Mouse (Mus musculus): Measurements from ENCODE around the gene C1s1. TPM values are rescaled to one million over a fixed set of nuclear protein-coding genes. Genes with fewer than 3 reads are reported as not detected.
"Not testable (repeated sequence)": the region's sequence is repeated elsewhere in the genome, so short reads cannot be mapped to it uniquely, and the experiment has no call there.

The C1s1 gene
- total RNA-seq, 4 experiments from 2014 or later: 21.5 to 26.8 (median 24.0) TPM

- DNase-seq (ENCODE audit: low spot score): peak; percentile 69
These were observed 29.8 kb downstream of the C1s1 start, which contains the start of gene C1ra for GRCm38 (mm10) chr6:124512355-124512836. C1ra (plus strand) TSS chr6:124512405.

- no peak for DNase-seq (ENCODE audit: low spot score)
These were observed 30.2 kb downstream of the C1s1 start for GRCm38 (mm10) chr6:124511936-124512335.

DNA sequence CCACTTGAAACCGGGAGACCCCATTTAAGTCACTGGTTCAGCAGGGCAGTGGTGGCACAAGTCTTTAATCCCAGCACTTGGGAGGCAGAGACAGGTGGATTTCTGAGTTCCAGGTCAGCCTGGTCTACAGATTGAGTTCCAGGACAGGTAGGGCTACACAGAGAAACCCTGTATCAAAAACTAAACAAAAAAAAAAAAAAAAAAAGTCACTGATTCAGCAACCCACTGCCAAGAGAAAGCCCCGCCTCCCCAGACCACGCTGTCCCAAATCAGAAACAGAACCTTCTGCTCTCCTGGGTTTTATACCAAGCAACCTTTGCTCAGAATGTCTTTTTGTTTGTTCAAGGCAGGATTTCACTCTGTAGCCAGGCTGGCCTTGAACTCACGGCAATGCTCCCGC, 33.0 kb downstream of the C1s1 start:
- not testable (repeated sequence) for DNase-seq (ENCODE audit: low spot score)

DNA sequence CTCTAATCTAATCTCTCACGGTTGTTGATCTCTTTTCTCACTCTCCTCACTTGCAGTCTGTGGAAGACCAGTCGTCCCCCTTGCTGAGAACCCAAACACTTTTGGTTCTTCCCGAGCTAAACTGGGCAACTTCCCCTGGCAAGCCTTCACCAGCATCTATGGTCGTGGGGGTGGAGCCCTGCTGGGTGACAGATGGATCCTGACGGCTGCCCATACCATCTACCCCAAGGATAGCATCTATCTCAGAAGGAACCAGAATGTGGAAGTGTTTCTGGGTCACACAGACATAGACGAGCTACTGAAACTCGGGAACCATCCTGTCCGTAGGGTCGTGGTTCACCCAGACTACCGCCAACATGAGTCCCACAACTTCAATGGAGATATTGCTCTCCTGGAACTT, 33.9 kb downstream of the C1s1 start:
- DNase-seq (ENCODE audit: low spot score): no peak

- no peak for DNase-seq (ENCODE audit: low spot score)
These were observed 35.2 kb downstream of the C1s1 start for GRCm38 (mm10) chr6:124506991-124507390.

GRCm38 (mm10) chr6:124505028-124505427, 37.1 kb downstream of the C1s1 start:
- no peak for DNase-seq (ENCODE audit: low spot score)

GRCm38 (mm10) chr6:124502021-124502420, 40.1 kb downstream of the C1s1 start:
- DNase-seq (ENCODE audit: low spot score): no peak

DNA sequence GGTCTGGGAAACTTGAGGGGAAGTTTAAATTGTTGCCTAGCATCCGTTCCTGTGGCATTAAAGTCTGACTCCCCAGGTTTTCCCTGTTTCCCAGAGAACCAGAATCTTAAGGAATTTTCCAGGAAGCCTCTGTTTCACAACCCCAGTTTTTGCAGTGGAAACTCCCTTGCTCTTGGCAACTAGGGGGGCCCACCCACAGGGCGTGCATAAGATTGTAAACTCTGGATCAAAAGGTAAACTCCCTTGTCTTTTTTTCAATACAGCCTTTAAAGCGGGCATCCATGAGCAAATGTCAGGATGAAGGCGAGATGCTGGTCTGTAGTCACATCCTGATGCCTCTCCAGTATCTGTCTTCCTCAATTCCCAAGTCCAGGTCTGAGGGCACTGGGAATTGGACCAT, 40.7 kb downstream of the C1s1 start:
- DNase-seq (ENCODE audit: low spot score): no peak

DNA sequence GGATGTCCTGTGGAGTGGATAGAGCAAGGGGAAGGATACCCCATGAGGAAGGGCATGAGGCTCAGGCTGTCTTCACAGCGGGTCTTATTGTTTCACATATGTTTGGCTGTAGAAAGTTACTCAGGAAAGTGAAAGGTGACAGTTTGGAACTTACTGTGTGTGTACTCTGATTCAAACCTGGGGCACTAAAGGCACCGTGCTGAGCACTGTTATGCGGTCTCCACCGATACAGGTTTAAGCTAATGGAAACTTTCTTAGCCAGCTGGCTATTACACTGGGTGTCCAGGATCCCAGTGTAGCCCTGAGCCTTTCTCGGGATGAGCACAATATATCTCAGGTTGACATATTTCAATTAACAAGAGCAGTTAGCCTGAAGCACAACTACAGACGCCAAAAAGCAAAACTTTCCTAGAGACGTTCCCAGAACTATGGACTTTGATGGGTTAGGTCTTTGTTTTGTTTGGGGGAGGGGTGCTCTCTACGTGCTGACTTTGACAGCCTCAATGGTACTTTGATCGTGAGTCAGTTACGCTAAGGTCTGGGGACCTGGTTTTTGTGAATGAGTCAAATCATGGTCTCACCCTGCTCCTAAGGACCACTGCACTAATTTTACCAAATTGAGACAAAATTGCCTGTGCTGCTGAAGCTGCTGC, 42.1 kb downstream of the C1s1 start:
- no peak for DNase-seq (ENCODE audit: low spot score)

DNA sequence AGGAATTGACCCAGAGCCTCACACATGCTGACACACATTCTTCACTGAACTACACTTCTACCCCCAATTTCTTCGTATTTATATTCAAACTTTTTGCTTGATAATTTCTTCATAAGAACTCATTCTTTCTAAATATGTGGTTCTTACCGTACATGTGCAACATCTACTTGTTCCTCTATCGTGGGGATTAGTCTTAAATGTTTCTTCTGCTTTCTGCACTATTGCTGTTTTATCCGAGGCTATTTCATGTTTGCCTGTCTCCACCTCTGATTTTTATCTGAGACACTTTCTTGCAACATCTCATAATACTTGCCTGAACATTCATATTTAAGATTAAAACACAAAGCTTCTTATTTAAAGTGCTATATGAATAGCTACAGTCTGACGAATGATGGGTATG, 46.1 kb downstream of the C1s1 start:
- no peak for DNase-seq (ENCODE audit: low spot score)

GRCm38 (mm10) chr6:124493886-124494285, 48.3 kb downstream of the C1s1 start:
- no peak for DNase-seq (ENCODE audit: low spot score)

GRCm38 (mm10) chr6:124492842-124493561, 49.2 kb downstream of the C1s1 start, which contains the start of gene C1rl:
C1rl (plus strand) TSS chr6:124493113.
- peak; percentile 89 for DNase-seq (ENCODE audit: low spot score)

GRCm38 (mm10) chr6:124491427-124491826, 50.7 kb downstream of the C1s1 start:
- DNase-seq (ENCODE audit: low spot score): no peak

- no peak for DNase-seq (ENCODE audit: low spot score)
These were observed 53.2 kb downstream of the C1s1 start for GRCm38 (mm10) chr6:124488952-124489351.

DNA sequence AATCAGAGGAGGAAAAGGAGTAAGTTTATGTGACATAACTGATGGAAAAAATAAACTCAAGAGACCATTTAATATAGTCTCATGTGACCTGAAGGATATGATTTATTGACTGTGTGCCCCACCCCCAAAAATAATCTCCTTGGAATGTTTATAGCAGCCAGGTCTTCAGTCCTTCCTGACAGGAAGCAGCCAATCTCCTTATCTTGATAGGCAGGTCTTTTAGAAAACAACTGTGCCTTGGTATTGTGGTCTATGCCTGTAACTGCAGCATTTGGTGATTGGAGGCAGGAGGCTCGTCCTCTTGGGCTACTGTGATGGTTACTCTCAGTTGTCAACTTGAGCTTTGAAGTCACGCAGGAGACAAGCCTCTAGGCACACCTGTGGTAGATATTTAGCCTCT, 54.6 kb downstream of the C1s1 start:
- no peak for DNase-seq (ENCODE audit: low spot score)

DNA sequence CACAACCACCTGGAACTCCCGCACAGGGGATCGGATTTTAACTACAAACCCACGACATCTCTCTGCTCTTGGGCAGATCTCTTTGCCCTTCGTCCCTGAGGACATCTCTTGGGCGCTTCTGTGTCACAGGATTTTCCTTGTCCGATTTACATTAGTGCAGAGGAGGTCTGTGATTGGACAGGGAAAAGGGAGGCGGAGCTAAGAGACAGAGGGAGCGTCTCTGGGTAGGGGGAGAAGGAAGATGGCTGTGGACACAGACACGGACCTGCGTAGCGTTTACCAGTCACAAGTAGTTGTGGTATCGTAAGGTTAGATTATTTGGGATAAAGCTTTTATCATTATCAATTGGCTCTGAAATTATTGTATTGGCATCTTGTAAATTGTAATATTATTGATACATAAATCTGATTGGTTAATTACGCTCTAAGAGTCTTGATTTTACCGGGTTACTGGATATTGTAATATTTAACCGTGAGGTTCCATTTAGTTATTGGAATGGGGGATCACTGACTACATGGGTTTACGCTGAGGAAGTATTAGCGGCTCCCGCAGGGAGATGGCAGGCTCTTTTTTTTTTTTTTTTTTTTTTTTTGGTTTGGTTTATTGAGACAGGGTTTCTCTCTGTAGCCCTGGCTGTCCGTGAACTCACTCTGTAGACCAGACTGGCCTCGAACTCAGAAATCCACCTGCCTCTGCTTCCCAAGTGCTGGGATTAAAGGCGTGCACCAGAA, 56.6 kb downstream of the C1s1 start:
- no peak for DNase-seq (ENCODE audit: low spot score)

- no peak for DNase-seq (ENCODE audit: low spot score)
These were observed 57.3 kb downstream of the C1s1 start for GRCm38 (mm10) chr6:124484851-124485250.

GRCm38 (mm10) chr6:124483831-124484230, 58.3 kb downstream of the C1s1 start:
- not testable (repeated sequence) for DNase-seq (ENCODE audit: low spot score)

- DNase-seq (ENCODE audit: low spot score): no peak
These were observed 60.6 kb downstream of the C1s1 start for GRCm38 (mm10) chr6:124481571-124481970.
